Mouse (Mus musculus) adrenal gland, postnatal 36 days (tissue): Measurements from ENCODE around the gene Pik3ap1. TPM values are rescaled to one million over a fixed set of nuclear protein-coding genes. Genes with fewer than 3 reads are reported as not detected.
A peak's percentile ranks its signal among the peaks of the same experiment; 100 is the strongest.

Experiments
- DNase-seq, 2 experiments: peaks; one replicate each; pipeline ENCODE4 v3.0.0; 2021; ENCODE audit warnings: mixed read lengths in 1 of 2
- total RNA-seq, 2 experiments: library from RNA; stranded (reverse); gene quantifications; 2 replicates each; pipeline ENCODE4 v1.2.3; 2021

The Pik3ap1 gene
- total RNA-seq, 2 experiments from 2014 or later, result 9.1 to 19.5 TPM

GRCm38 (mm10) chr19:41369557-41370460 lies 15.1 kb downstream of the Pik3ap1 start:
- no peak for DNase-seq

DNA sequence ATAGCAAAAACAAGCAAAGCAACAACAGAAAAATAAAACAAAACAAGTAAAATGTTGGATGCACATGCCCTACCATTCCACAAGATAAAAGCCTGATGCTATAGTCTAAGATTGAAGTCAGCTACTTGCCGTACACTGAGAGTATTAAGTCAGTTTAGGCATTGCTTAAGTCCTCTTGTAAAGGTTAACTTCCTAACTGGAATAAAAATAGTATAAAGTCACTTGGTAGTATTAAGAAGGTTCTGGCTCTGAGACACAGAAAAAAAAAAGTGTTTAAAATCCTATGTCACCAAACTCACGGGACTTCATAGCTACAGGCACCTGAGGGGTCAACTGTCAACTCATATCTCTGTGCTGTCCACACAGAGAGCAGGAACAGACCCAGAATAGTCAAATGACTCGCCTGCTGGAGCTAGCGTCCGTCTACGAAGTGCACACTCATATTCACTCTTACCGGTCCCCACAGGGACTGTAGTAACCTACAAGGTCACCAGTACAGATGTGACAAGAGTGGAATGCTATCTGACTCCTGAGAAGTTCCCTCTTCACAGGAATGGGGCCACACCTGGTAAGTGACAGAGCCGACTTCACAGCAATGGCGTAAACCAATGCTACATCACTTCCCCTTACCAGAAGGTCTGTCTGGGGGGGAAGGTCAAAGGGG lies 17.9 kb downstream of the Pik3ap1 start:
- DNase-seq, result no peak

GRCm38 (mm10) chr19:41366192-41366853 lies 18.6 kb downstream of the Pik3ap1 start:
- no peak for DNase-seq

- no peak for DNase-seq
These were observed 19.3 kb downstream of the Pik3ap1 start for GRCm38 (mm10) chr19:41365570-41365969.

DNA sequence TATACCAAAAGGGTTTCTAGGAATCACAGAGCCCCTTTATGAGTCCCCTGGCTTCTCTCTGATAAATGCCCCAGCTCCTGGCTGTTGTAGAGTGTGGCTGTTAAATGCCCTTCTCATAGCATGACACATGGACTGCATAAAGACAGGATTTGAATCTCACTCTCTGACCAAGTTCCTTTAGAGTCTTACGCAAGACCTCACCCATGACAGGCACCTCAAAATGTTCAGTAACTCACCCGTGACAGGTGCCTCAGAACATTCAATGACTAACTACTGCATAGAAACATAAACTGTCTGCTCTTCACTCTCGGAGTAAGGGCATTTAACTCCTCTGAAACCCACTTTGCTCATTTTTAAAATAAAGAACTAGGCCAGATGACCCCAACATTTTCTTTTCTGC lies 20.4 kb downstream of the Pik3ap1 start:
- DNase-seq, result no peak

DNA sequence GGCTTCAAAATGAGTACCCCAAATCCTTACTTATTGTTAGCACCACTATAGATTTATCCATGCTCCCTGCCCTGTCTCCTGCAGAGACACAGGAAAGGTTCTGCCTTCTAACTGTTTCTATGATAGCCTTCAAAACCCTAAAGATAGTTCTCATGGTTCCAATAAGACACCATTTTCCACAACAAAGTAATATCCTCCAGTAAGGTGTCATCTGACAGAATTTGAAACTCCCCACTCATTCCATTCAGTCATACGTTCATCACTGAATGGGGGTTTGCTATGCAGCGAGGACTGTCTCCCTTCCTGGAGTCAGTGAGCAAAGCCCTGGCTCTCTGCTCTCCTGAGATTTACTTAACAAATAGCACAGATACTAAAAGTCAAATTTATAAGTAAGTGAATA lies 21.9 kb downstream of the Pik3ap1 start:
- no peak for DNase-seq

DNA sequence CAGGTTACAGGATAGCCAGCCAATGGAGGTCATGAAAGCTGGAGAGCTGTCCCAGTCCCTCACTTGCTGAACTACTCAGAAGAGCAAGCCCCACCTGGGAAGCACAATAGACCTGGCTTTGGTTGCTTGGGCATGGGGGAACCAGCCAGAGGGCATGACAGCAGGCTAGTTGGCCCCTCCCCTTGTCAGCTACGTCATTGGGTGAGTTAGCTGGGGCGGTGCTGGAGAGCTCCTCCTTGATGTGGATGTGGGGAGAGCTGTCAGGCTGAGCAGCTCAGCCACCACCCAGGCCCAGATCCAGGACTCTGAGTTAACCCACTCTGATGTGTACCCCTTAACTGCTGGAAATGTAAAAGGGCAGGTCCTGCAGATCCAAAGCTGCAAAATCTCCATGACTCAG lies 24.4 kb downstream of the Pik3ap1 start:
- no peak for DNase-seq

GRCm38 (mm10) chr19:41354287-41354951 lies 30.5 kb downstream of the Pik3ap1 start:
- no peak for DNase-seq

DNA sequence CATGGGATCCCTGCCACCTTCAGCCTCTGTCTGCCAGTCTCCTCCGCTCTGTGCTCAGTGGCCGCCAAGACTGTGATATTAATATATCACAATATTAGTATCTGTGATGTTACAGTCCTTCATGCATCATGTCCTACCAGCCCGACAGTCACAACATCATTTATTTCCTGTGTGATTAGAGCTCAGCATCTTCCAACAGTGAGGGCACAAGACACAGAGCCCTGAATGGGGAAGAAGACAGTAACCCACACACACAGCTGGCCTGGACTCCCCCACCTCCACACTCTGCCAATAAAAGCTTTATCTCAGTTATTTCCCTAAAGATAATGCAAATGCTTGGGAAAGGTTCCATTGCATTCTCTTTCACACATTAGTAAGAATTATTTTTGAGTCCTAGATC lies 35.3 kb downstream of the Pik3ap1 start:
- DNase-seq, result no peak

GRCm38 (mm10) chr19:41348161-41348560 lies 36.7 kb downstream of the Pik3ap1 start:
- DNase-seq, result no peak

GRCm38 (mm10) chr19:41347326-41347725 lies 37.6 kb downstream of the Pik3ap1 start:
- peak in 1 of 2 experiments; percentile 34 for DNase-seq

DNA sequence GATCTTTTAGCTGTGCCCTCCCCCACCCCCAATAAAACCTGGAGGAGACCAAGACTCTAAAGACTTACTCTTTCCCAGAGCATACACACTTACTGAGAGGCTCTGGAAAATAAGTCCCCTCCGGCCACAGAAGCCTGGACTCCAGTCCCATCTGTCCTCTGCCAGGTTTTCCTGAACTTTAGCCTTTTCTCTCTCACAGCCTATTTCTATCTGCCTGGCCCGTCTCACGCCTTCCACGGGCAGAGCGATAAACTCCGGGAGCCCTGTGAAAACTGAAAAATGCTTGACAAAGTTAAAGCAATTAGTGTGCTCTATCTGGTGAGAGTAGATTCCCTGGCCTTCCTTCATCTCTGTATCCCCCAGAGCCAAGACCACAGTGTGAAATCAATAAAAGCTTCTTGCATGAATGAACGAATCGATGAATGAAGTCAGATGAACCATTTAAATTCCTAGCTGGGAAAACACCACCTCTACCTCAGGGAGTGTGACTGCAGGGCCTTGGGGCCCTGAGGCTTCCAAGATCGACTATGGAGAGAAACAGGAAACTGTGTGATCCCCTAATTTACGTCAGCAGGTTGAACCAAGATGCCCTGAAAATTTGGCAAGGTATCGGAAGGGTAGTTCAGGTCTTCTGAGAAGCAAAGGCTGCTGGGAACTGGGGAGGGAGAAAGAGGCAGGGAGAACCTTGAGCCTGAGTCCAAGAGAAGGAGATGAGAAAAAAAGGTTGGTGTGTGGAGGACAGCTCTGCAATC lies 38.6 kb downstream of the Pik3ap1 start:
- no peak for DNase-seq

GRCm38 (mm10) chr19:41345028-41345741 lies 39.7 kb downstream of the Pik3ap1 start:
- DNase-seq, result peak; percentile 39 to 49

GRCm38 (mm10) chr19:41344666-41345027 lies 40.3 kb downstream of the Pik3ap1 start:
- DNase-seq, result no peak

GRCm38 (mm10) chr19:41342592-41343090 lies 42.3 kb downstream of the Pik3ap1 start:
- DNase-seq, result no peak

DNA sequence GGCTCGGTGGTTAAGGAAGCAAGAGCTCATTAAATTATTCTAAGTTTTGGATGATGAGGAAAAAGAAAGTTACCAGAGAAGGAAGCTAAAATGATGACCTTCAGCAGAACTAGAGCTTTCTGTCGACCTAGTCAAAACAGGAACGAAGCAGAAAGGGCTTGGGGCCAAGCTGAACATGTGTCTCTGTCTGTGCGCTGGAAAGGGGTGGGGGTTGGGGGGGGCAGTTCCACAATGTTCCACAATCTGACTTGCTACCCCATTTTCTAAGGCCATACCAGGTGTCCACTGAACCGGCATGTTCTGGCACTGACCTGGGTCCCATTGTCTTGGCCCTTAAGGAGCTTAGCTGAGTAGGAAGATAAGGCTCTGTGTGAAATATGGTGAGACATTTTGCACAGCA lies 43.2 kb downstream of the Pik3ap1 start:
- DNase-seq, result no peak

- peak in 1 of 2 experiments; percentile 33 for DNase-seq
These were observed 45.7 kb downstream of the Pik3ap1 start for GRCm38 (mm10) chr19:41339020-41339836.

GRCm38 (mm10) chr19:41338379-41338778 lies 46.5 kb downstream of the Pik3ap1 start:
- no peak for DNase-seq

- no peak for DNase-seq
These were observed 49.2 kb downstream of the Pik3ap1 start for GRCm38 (mm10) chr19:41335721-41336120.

DNA sequence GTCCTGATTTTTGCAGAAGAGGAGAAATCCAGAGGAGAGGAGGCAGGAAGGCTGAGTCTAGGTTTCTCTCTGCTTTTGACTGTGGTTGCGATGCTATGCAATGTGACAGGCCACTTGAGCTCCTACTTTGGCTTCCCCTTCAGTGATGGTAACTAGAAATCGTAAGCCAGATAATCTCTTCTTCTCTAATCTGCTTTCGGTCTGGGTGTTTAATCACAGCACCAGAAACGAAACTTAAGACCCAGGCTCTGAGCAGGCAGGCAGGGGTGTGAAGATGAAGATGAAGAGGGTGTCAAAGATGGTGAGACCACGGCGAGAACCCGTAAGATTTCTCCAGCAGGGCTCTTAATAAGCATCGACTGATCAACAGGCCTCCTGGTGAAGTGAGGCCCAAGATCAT lies 51.9 kb downstream of the Pik3ap1 start:
- DNase-seq, result no peak
